Mouse (Mus musculus) hindbrain, embryonic 11.5 days (tissue): ENCODE results near the gene 4930442H23Rik. TPM values are rescaled to one million over a fixed set of nuclear protein-coding genes. Genes with fewer than 3 reads are reported as not detected.
"Not testable (repeated sequence)": the region's sequence is repeated elsewhere in the genome, so short reads cannot be mapped to it uniquely, and the experiment has no call there.

ENCODE experiments used
- ATAC-seq: fragments of 200-750 bp; cut with Nextera tagmentation; 2 replicates; pipeline ENCODE4 v1.8.0; 2017; ENCODE audit warnings: mild to moderate bottlenecking, moderate TSS enrichment, moderate library complexity; ENCODE audit not compliant: low FRiP score
- DNase-seq: peaks from one replicate; pipeline ENCODE4 v3.0.0-alpha.2; 2015; ENCODE audit warnings: low spot score
- H3K27ac ChIP-seq: fragments of 300-500 bp; sonication (generic); 2 replicates; pipeline ENCODE4 v1.5.1; 2014; ENCODE audit warnings: mild to moderate bottlenecking, low read depth, low read length
- H3K27me3 ChIP-seq: fragments of 300-500 bp; sonication (generic); 2 replicates; pipeline ENCODE4 v1.6.1; 2014; ENCODE audit warnings: mild to moderate bottlenecking, low read length, moderate library complexity, mixed read lengths; ENCODE audit not compliant: control insufficient read depth, insufficient read depth
- H3K36me3 ChIP-seq: fragments of 300-500 bp; sonication (generic); 2 replicates; pipeline ENCODE4 v1.6.1; 2014; ENCODE audit warnings: mild to moderate bottlenecking, low read length, moderate library complexity, mixed read lengths; ENCODE audit not compliant: control insufficient read depth, insufficient read depth
- H3K4me1 ChIP-seq: fragments of 300-500 bp; sonication (generic); replicated peaks from 2 replicates; pipeline ENCODE4 v1.6.1; 2014; ENCODE audit warnings: low read length, mixed read lengths; ENCODE audit not compliant: control insufficient read depth, insufficient read depth
- H3K4me2 ChIP-seq: fragments of 300-500 bp; sonication (generic); replicated peaks from 2 replicates; pipeline ENCODE4 v1.6.1; 2014; ENCODE audit warnings: mild to moderate bottlenecking, low read depth, low read length
- H3K4me3 ChIP-seq: fragments of 300-500 bp; sonication (generic); 2 replicates; pipeline ENCODE4 v1.5.1; 2014; ENCODE audit warnings: low read depth, low read length
- H3K9ac ChIP-seq: fragments of 300-500 bp; sonication (generic); 2 replicates; pipeline ENCODE4 v1.6.1; 2014; ENCODE audit warnings: low read depth, low read length
- H3K9me3 ChIP-seq: fragments of 300-500 bp; sonication (generic); 2 replicates; pipeline ENCODE4 v1.6.1; 2016; ENCODE audit warnings: low read length; ENCODE audit not compliant: control insufficient read depth
- WGBS: fragments of 180-500 bp; shearing (Covaris S2); extraction: QIAGEN DNeasy Blood & Tissue Kit; methylation state at CpG from one replicate; pipeline ENCODE4 v1.1.7; 2014; 5-methylcytosine and 5-hydroxymethylcytosine counted together
- polyA plus RNA-seq: library from polyadenylated mRNA; unstranded; fragments of >200 nt; fragmentation: Nextera tagmentation; extraction: Ambion mirVana; gene quantifications from 2 replicates; pipeline ENCODE4 v1.2.1, GENCODE M21; 2014

4930442H23Rik gene
- polyA plus RNA-seq, 1 experiment from 2014 or later, result not detected

DNA sequence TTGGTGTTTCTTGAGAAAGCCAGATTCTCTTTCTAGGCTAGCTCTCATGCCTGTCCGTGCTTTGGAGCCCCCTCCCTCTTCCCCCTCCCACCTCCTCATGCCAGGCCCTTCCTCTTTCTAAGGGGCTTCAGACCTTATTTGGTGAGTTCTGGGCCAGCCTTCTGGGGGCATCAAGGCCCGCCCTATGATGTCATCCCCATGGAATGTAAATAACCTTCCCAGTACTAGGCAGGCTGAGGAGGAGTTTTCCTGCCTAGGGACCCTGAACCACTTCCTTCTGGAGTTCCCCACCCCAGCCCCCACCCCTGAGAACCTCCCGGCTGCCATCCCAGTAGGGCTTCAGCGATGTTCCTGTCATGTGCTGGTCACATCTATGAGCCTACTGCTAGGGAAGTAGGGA is 1.1 kb upstream of the 4930442H23Rik start:
- Histone ChIP-seq H3K9ac (no peak overlapping the region), H3K9me3 (no peaks in the 10 kb centered on the region), H3K4me2 (no peak overlapping the region), H3K27me3 (no peaks in the 10 kb centered on the region), H3K4me1 (no peaks in the 10 kb centered on the region; the same call in 1 of the 2 replicates), H3K27ac (no peak overlapping the region), H3K36me3 (peaks cover 21% of the 10 kb centered on the region), H3K4me3 (no peak overlapping the region)
- WGBS, result 49% methylated on average over 4 of the region's 4 CpGs
- ATAC-seq (no peak), DNase-seq (no peak)

DNA sequence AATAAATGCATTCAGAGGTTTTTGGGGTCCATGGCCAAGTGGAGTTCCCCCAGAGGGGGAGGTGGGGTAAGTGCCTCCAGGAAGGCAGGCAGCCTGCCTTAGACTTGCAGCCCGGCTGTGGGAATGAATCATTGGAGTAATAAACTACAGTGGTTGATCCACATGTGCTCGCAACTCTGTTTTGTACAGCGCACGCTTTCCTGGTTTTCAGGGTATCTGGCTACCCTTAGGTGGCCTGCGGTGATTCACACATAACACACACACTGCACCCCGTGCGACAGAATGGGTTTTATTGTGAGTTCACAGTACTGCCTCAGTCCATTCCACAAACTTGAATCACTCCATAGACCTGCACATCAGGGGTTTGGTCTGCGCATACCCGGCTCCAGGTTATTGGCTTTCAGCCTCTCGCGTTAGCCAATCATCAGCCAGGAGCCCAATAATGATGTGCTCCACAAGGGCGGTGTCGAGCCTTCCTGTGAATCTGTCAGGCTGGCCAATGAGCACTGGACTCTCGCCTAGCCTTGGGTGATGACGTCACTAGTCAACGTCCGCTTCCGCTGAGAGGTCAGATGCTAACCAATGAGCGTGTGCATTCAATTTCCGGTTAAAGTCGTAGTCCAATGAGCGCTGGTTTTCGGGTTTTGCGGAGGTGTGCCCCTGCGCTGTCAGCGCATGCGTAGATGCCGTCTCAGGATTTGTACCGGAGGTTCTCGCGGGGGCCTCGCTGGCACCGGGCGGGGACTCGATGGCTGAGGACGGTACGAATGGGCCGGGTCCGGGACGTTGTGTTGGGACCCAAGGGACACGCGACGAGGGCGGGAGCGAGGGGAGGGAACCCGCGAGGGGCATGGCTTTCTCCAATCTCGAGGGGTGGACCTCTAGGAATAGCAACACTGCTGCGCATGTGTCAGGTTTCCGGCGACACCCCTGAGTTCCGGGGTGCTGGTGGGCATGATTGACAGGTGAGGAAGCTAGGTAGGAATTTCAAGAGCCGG is 1.0 kb downstream of the 4930442H23Rik start, which contains the start of gene Dapk3:
Dapk3 (plus strand) TSS at position 670 of the 998 bp plus-strand sequence.
- peak within 1 kb of the TSS; percentile 57 for H3K4me2 ChIP-seq
- WGBS, result 4% methylated on average over 53 of the region's 53 CpGs
- peaks cover 42% of the 10 kb centered on the region for H3K36me3 ChIP-seq
- peak within 1 kb of the TSS; percentile 65 for H3K27ac ChIP-seq
- peaks cover 4% of the 10 kb centered on the region for H3K4me1 ChIP-seq
- DNase-seq, result peak; percentile 98
- ATAC-seq, result peak; percentile 96
- H3K27me3 ChIP-seq, result no peaks in the 10 kb centered on the region
- H3K9ac ChIP-seq, result peak within 1 kb of the TSS; percentile 73
- peak within 1 kb of the TSS; percentile 78 for H3K4me3 ChIP-seq
- no peaks in the 10 kb centered on the region for H3K9me3 ChIP-seq

DNA sequence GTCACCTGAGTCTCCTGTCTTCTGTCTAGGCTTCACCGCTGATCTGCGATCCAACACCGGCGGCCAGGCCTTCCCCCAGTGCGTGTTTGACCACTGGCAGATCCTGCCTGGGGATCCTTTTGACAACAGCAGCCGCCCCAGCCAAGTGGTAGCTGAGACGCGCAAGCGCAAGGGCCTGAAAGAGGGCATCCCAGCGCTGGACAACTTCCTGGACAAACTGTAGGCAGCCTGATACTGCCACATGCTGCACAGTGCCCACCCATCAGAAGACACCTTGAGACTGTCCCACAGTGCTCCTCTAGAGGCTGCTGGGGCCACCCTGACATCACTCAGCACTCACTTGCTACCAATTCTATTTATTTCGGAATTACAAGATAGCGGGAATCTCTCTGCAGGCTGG is 1.8 kb downstream of the 4930442H23Rik start:
- H3K4me3 ChIP-seq, ATAC-seq, H3K27me3 ChIP-seq, H3K9ac ChIP-seq, H3K4me2 ChIP-seq, H3K27ac ChIP-seq, DNase-seq, H3K4me1 ChIP-seq, H3K9me3 ChIP-seq: not testable (repeated sequence)
- peaks cover 42% of the 10 kb centered on the region for H3K36me3 ChIP-seq
- WGBS, result 78% methylated on average over 12 of the region's 12 CpGs

DNA sequence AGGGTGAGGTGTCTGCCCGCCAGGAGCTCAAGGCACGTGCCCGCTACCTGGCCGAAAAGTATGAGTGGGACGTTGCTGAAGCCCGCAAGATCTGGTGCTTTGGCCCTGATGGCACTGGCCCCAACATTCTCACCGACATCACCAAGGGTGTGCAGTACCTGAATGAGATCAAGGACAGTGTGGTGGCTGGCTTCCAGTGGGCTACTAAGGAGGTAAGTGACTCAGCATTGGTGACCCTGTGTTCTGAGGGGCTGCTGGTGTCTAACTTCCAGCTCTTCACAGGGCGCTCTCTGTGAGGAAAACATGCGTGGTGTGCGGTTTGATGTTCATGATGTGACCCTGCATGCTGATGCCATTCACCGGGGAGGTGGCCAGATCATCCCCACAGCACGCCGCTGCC is 2.7 kb downstream of the 4930442H23Rik start:
- H3K4me2 ChIP-seq, result no peak overlapping the region
- peaks cover 6% of the 10 kb centered on the region for H3K4me1 ChIP-seq
- ATAC-seq, result no peak
- no peak overlapping the region for H3K27ac ChIP-seq
- DNase-seq, result no peak
- H3K36me3 ChIP-seq, result peaks cover 40% of the 10 kb centered on the region
- 95% methylated on average over 13 of the region's 13 CpGs for WGBS
- H3K9ac ChIP-seq, result no peak overlapping the region
- H3K4me3 ChIP-seq, result no peak overlapping the region
- H3K27me3 ChIP-seq, result no peaks in the 10 kb centered on the region
- no peaks in the 10 kb centered on the region for H3K9me3 ChIP-seq

DNA sequence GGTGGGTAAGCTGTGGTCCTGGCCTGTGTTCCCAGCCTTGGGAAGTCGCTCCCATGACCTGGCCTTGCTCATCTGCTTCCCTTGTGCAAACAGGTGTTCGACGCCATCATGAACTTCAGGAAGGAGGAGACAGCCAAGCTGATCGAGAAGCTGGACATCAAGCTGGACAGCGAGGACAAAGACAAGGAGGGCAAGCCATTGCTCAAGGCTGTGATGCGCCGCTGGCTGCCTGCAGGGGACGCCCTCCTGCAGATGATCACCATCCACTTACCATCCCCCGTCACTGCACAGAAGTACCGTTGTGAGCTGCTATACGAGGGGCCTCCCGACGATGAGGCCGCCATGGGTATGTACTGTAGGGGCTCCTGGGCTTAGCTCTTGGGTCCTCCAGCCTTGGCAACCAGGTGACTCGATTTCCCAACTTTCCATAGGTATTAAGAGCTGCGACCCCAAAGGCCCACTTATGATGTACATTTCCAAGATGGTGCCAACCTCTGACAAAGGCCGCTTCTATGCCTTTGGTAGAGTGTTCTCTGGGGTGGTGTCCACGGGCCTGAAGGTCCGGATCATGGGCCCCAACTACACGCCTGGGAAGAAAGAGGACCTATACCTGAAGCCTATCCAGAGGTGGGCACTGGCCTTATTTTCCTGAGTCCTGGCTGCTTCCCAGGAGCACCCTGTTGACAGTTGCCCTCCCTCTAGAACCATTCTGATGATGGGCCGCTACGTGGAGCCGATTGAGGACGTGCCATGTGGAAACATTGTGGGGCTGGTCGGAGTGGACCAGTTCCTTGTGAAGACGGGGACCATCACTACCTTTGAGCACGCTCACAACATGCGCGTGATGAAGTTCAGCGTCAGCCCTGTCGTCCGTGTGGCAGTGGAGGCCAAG is 4.0 kb downstream of the 4930442H23Rik start:
- Histone ChIP-seq H3K4me1 (peaks cover 6% of the 10 kb centered on the region), H3K36me3 (peaks cover 40% of the 10 kb centered on the region), H3K9me3 (no peaks in the 10 kb centered on the region), H3K4me3 (no peak overlapping the region), H3K4me2 (no peak overlapping the region), H3K27me3 (no peaks in the 10 kb centered on the region), H3K27ac (no peak overlapping the region), H3K9ac (no peak overlapping the region)
- WGBS, result 93% methylated on average over 32 of the region's 32 CpGs
- no peak for DNase-seq
- no peak for ATAC-seq

DNA sequence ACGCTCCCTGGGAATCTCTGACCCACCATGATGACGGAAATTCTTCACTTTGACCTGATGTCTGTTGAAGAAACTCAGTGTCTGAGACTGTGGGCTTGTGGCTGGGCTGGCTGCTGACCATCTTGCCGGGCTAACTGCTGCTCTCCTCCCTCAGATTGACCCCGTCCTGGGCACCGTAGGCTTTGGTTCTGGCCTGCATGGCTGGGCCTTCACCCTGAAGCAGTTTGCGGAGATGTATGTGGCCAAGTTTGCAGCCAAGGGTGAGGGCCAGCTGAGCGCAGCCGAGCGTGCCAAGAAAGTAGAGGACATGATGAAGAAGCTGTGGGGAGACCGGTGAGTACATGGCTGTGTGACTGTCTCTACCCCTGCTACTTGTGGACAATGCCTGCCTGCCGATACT is 4.7 kb downstream of the 4930442H23Rik start:
- Histone ChIP-seq H3K4me2 (no peak overlapping the region), H3K4me3 (no peak overlapping the region), H3K9ac (no peak overlapping the region), H3K27ac (no peak overlapping the region), H3K27me3 (no peaks in the 10 kb centered on the region), H3K9me3 (no peaks in the 10 kb centered on the region), H3K36me3 (peaks cover 40% of the 10 kb centered on the region), H3K4me1 (peaks cover 9% of the 10 kb centered on the region)
- WGBS, result 95% methylated on average over 11 of the region's 11 CpGs
- DNase-seq (no peak), ATAC-seq (no peak)

DNA sequence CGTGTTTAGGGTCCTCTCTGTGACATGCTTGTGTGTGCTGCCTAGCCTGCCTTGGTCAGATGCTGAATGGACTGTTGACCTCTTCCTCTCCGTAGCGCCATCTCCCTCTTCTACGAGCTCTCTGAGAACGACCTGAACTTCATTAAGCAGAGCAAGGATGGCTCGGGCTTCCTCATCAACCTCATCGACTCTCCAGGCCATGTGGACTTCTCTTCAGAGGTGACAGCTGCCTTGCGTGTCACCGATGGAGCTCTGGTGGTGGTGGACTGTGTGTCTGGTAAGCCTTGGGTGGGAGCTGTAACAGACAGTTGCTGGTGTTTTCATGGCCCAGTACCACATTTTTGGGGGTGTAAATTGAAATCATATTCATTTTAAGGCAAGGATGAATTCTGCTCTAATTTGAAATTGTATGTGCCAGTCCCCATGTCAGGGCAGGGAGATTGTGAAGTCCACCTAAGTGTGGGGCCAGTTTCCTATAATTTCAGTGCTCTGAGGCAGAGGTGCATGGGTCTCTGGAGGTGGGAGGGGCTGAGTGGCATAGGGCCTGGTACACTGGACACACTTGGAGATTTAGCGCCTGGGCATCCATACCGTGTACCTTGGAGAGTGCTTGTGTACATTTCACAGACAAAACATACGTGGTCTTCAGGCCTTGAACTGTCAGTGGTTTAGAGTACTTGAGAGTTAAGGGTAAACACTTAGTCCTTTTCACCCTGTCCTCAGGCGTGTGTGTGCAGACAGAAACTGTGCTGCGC is 5.5 kb downstream of the 4930442H23Rik start:
- H3K4me3 ChIP-seq, result peak overlapping the region; percentile 84
- peaks cover 14% of the 10 kb centered on the region for H3K4me1 ChIP-seq
- H3K9me3 ChIP-seq, result no peaks in the 10 kb centered on the region
- H3K27ac ChIP-seq, result peak overlapping the region; percentile 36; the same call in 1 of the 2 replicates
- DNase-seq (no peak), ATAC-seq (no peak)
- H3K4me2 ChIP-seq, result peak overlapping the region; percentile 92
- peak overlapping the region; percentile 93 for H3K9ac ChIP-seq
- peaks cover 40% of the 10 kb centered on the region for H3K36me3 ChIP-seq
- no peaks in the 10 kb centered on the region for H3K27me3 ChIP-seq
- 74% methylated on average over 14 of the region's 14 CpGs for WGBS

DNA sequence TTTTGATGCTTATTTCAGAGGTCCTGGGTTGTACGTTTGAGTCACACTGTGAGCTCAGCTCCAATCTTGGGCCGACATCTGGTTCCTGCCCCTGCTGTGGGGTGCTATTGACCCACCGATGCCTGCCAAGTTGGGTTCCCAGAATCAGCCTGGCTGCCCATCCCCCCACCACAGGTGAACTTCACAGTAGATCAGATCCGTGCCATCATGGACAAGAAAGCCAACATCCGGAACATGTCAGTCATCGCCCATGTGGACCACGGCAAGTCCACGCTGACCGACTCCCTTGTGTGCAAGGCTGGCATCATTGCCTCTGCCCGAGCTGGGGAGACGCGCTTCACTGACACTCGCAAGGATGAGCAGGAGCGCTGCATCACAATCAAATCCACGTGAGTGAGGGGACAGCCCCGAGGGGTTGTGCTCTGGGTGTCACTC is 6.1 kb downstream of the 4930442H23Rik start:
- DNase-seq (no peak), ATAC-seq (no peak)
- Histone ChIP-seq H3K9ac (peak overlapping the region; percentile 93), H3K27ac (peak overlapping the region; percentile 36; the same call in 1 of the 2 replicates), H3K4me1 (peaks cover 14% of the 10 kb centered on the region), H3K4me3 (peak overlapping the region; percentile 84), H3K9me3 (no peaks in the 10 kb centered on the region), H3K36me3 (peaks cover 40% of the 10 kb centered on the region), H3K4me2 (peak overlapping the region; percentile 92), H3K27me3 (no peaks in the 10 kb centered on the region)
- 13% methylated on average over 16 of the region's 16 CpGs for WGBS
